Mouse (Mus musculus): ENCODE measurements at regions not wholly inside any gene's neighbourhood (a gene's known extent, or its start where the extent isn't known, plus 50 kb on each side); places are given as distances from the start of the nearest gene placed in this dataset.
A peak's percentile ranks its signal among the peaks of the same experiment; 100 is the strongest.

GRCm38 (mm10) chr4:154726636-154727045 is 59.0 kb upstream of the Actrt2 start:
- DNase-seq (ENCODE audit: low spot score in 2 of 2), result no peak

GRCm38 (mm10) chr4:154727945-154728344 is 60.3 kb upstream of the Actrt2 start:
- DNase-seq (ENCODE audit: low spot score in 2 of 2), result no peak

- no peak for DNase-seq (ENCODE audit: low spot score in 2 of 2)
Observed at GRCm38 (mm10) chr4:154730646-154731045, 63.0 kb upstream of the Actrt2 start.

GRCm38 (mm10) chr4:154731345-154731744 is 63.7 kb upstream of the Actrt2 start:
- no peak for DNase-seq (ENCODE audit: low spot score in 2 of 2)

GRCm38 (mm10) chr4:154736071-154736470 is 68.4 kb upstream of the Actrt2 start:
- DNase-seq (ENCODE audit: low spot score in 2 of 2), result no peak

GRCm38 (mm10) chr4:154741123-154741890 is 73.6 kb upstream of the Actrt2 start:
- DNase-seq (ENCODE audit: low spot score in 2 of 2), result no peak

GRCm38 (mm10) chr4:154746323-154747005 is 78.8 kb upstream of the Actrt2 start:
- no peak for DNase-seq (ENCODE audit: low spot score in 2 of 2)

GRCm38 (mm10) chr4:154747006-154747343 is 79.3 kb upstream of the Actrt2 start:
- no peak for DNase-seq (ENCODE audit: low spot score in 2 of 2)

GRCm38 (mm10) chr4:154749160-154749559 is 81.5 kb upstream of the Actrt2 start:
- DNase-seq (ENCODE audit: low spot score in 2 of 2), result peak; percentile 12 to 26

GRCm38 (mm10) chr4:154749996-154750395 is 82.3 kb upstream of the Actrt2 start:
- DNase-seq (ENCODE audit: low spot score in 2 of 2), result no peak

GRCm38 (mm10) chr4:154750440-154751107 is 82.9 kb upstream of the Actrt2 start:
- no peak for DNase-seq (ENCODE audit: low spot score in 2 of 2)

GRCm38 (mm10) chr4:154754445-154754844 is 82.8 kb upstream of the Ttc34 start:
- DNase-seq (ENCODE audit: low spot score in 2 of 2), result no peak

GRCm38 (mm10) chr4:154756740-154757446 is 80.4 kb upstream of the Ttc34 start:
- no peak for DNase-seq (ENCODE audit: low spot score in 2 of 2)

- no peak for DNase-seq (ENCODE audit: low spot score in 2 of 2)
Observed at GRCm38 (mm10) chr4:154759881-154760280, 77.4 kb upstream of the Ttc34 start.

- no peak for DNase-seq (ENCODE audit: low spot score in 2 of 2)
Observed at GRCm38 (mm10) chr4:154764238-154764637, 73.0 kb upstream of the Ttc34 start.

- DNase-seq (ENCODE audit: low spot score in 2 of 2), result no peak
Observed at GRCm38 (mm10) chr4:154766158-154766557, 71.1 kb upstream of the Ttc34 start.

- DNase-seq (ENCODE audit: low spot score in 2 of 2), result no peak
Observed at GRCm38 (mm10) chr4:154771330-154772076, 65.8 kb upstream of the Ttc34 start.

- no peak for DNase-seq (ENCODE audit: low spot score in 2 of 2)
Observed at GRCm38 (mm10) chr4:154772077-154772462, 65.2 kb upstream of the Ttc34 start.

GRCm38 (mm10) chr4:154773830-154774229 is 63.4 kb upstream of the Ttc34 start:
- DNase-seq (ENCODE audit: low spot score in 2 of 2), result no peak

- no peak for DNase-seq (ENCODE audit: low spot score in 2 of 2)
Observed at GRCm38 (mm10) chr4:154774332-154774731, 62.9 kb upstream of the Ttc34 start.

- no peak for DNase-seq (ENCODE audit: low spot score in 2 of 2)
Observed at GRCm38 (mm10) chr4:154778818-154779217, 58.4 kb upstream of the Ttc34 start.
